Mouse (Mus musculus) small intestine, adult 2 months (tissue): ENCODE measurements around the gene Baz2b. TPM values are rescaled to one million over a fixed set of nuclear protein-coding genes. Genes with fewer than 3 reads are reported as not detected.

ENCODE experiments used
- H3K27ac ChIP-seq: fragments of 200-500 bp; 2 replicates; pipeline ENCODE4 v1.5.1; 2012; ENCODE audit warnings: low read depth, low read length, control low read depth, inconsistent platforms; ENCODE audit not compliant: insufficient read depth
- H3K27me3 ChIP-seq: fragments of 200-500 bp; 2 replicates; pipeline ENCODE4 v1.6.1; 2012; ENCODE audit warnings: mild to moderate bottlenecking, moderate library complexity, low read length, inconsistent platforms; ENCODE audit not compliant: control insufficient read depth, insufficient read depth
- H3K36me3 ChIP-seq: fragments of 200-500 bp; 2 replicates; pipeline ENCODE4 v1.6.1; 2012; ENCODE audit warnings: mild to moderate bottlenecking, low read length, control low read depth, inconsistent platforms; ENCODE audit not compliant: control insufficient read depth, insufficient read depth
- H3K4me1 ChIP-seq: fragments of 200-500 bp; 2 replicates; pipeline ENCODE4 v1.6.1; 2012; ENCODE audit warnings: low read length, inconsistent platforms, mixed read lengths; ENCODE audit not compliant: control insufficient read depth, insufficient read depth, insufficient read length
- H3K4me3 ChIP-seq: fragments of 200-500 bp; 2 replicates; pipeline ENCODE4 v1.5.1; 2012; ENCODE audit warnings: low read depth, mild to moderate bottlenecking, control low read depth, inconsistent platforms, low read length, moderate library complexity
- CTCF ChIP-seq: fragments of 200-500 bp; IDR thresholded peaks from 2 replicates; pipeline ENCODE4 v1.5.1; 2012; ENCODE audit warnings: low read depth, mild to moderate bottlenecking, control low read depth, inconsistent platforms, low read length, moderate library complexity, mixed read lengths; ENCODE audit not compliant: insufficient replicate concordance, insufficient read length; ENCODE audit errors: extremely low read depth
- POLR2A ChIP-seq: fragments of 200-500 bp; IDR thresholded peaks from 2 replicates; pipeline ENCODE4 v1.6.1; 2012; ENCODE audit warnings: low read depth, mild to moderate bottlenecking, control low read depth, inconsistent platforms, low read length, moderate library complexity
- WGBS: fragments of 180-500 bp; shearing (Covaris S2); methylation state at CpG from one replicate; pipeline ENCODE4 v1.1.7; 2018; 5-methylcytosine and 5-hydroxymethylcytosine counted together
- polyA plus RNA-seq: library from polyadenylated mRNA; depleted of rRNA; stranded (reverse); fragments of >200 nt; gene quantifications from 2 replicates; pipeline ENCODE4 v1.2.3, GENCODE M21; 2012

Gene Baz2b
- polyA plus RNA-seq, 1 experiment, result 9.9 TPM

DNA sequence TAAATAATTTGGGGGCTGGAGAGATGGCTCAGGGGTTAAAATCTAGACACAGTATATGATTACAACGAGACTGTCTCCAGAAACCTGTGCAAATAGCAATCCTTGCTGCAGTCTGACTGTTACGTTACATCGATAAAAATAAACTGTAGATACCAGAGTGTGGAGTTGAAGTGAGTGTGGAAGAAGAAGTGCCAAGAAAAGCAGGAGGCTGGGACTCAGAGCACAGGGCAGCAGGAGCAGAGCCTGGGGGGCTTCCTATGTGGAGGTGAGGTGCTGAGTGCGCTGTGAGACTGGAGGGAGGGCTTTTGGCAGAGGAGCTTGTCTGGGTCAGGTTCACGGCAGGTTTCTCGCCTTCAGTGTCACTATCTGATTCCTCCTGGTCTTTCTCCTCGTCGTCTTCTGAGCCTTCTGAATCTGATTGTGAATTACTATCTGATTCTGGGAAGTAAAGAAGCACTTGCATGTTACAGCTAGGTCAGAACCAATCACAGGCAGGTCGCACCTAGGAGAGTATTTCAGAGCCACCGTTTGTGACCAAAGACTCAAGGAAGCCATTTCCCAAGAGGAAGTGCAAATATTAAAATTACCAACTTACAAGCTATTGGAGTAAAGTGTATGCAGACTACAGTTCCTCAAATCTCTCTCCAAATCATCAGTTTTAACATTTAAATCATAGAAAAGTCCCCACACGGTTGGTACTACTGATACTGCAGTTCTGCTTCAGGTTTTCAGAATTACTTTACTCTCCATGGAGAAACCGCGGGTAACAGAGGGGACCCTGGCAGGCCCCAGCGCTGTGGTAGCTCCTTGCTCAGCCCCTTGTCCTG lies 249.8 kb downstream of the Baz2b start:
- no peaks in the 10 kb centered on the region for H3K27me3 ChIP-seq
- no peaks in the 10 kb centered on the region for H3K4me1 ChIP-seq
- H3K4me3 ChIP-seq, result no peak overlapping the region
- no peak for TF ChIP-seq POLR2A
- no peak for TF ChIP-seq CTCF
- WGBS, result 84% methylated on average over 14 of the region's 14 CpGs
- H3K36me3 ChIP-seq, result peaks cover 52% of the 10 kb centered on the region
- H3K27ac ChIP-seq, result no peak overlapping the region

GRCm38 (mm10) chr2:59958543-59958942 lies 251.1 kb downstream of the Baz2b start:
- Histone ChIP-seq H3K27me3 (no peaks in the 10 kb centered on the region), H3K4me1 (no peaks in the 10 kb centered on the region), H3K27ac (no peak overlapping the region), H3K4me3 (no peak overlapping the region), H3K36me3 (peaks cover 55% of the 10 kb centered on the region)
- TF ChIP-seq CTCF (no peak), POLR2A (no peak)
- 75% methylated on average over 6 of the region's 6 CpGs for WGBS

DNA sequence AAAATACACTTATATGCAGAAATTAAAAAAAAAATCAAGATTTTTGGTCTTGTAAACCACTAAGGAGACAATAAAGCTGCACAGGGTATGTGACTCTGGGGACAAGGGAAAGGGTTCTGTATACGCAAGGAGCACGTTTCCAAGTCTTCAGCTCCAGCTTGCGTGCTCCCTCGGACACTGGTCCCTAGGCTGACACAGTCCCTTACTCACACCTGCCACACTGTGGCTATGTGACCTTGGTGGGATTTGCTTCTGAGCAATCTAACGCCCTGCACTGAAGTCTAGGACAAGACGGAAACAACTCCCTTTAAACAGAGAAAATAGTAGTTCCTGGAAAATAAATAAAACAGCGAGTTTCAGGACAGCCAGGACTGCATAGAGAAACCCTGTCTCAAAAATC lies 253.7 kb downstream of the Baz2b start:
- Histone ChIP-seq H3K36me3 (peaks cover 54% of the 10 kb centered on the region), H3K27ac (no peak overlapping the region), H3K27me3 (no peaks in the 10 kb centered on the region), H3K4me3 (no peak overlapping the region), H3K4me1 (no peaks in the 10 kb centered on the region)
- TF ChIP-seq CTCF (no peak), POLR2A (no peak)
- WGBS, result 92% methylated on average over 7 of the region's 7 CpGs

DNA sequence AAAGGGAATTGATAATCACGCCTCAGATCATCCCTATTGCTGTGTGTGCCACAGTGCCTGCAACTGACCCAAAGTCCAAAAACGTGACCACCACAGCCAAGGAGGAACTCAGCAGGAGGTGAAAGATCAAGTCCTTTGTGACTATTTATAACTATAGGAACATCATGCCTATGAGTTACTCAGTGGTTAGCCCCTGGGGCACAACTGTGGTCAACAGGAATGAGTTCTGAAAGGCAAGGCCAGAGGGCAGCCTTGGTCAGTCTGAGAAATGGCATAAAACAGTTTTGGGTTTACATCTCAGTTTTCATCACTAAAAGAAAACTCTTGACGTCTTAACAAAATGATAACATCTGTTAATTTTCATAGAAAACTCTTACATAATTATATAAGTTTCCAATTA lies 254.8 kb downstream of the Baz2b start:
- no peak for TF ChIP-seq POLR2A
- TF ChIP-seq CTCF, result no peak
- Histone ChIP-seq H3K4me1 (no peaks in the 10 kb centered on the region), H3K36me3 (peaks cover 50% of the 10 kb centered on the region), H3K4me3 (no peak overlapping the region), H3K27me3 (no peaks in the 10 kb centered on the region), H3K27ac (no peak overlapping the region)
- WGBS, result 69% methylated on average over 3 of the region's 3 CpGs

GRCm38 (mm10) chr2:59952286-59953014 lies 257.2 kb downstream of the Baz2b start:
- H3K36me3 ChIP-seq, result peaks cover 47% of the 10 kb centered on the region
- H3K4me3 ChIP-seq, result no peak overlapping the region
- 96% methylated on average over 13 of the region's 13 CpGs for WGBS
- no peaks in the 10 kb centered on the region for H3K4me1 ChIP-seq
- H3K27me3 ChIP-seq, result no peaks in the 10 kb centered on the region
- no peak overlapping the region for H3K27ac ChIP-seq
- TF ChIP-seq POLR2A (no peak), CTCF (no peak)

DNA sequence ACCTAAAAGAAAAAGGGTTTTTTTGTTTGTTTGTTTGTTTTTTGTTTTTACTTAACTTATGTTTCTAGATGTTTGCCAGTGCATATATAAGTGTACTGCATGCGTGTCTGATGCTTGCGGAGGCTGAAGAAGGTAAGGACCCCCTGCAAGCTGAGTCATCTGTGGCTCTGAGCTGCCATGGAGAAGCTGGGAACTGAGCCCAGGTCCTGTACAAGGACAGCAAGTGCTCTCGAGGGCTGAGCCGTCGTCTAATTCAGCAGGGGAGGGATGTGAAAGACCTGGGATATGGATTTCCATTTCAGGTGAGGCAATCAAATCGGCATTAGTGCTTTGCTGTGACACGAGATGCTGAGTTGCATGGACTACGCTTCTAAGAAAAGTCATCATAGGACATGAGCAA lies 257.9 kb downstream of the Baz2b start:
- no peak for TF ChIP-seq CTCF
- 91% methylated on average over 8 of the region's 8 CpGs for WGBS
- Histone ChIP-seq H3K36me3 (peaks cover 45% of the 10 kb centered on the region), H3K4me3 (no peak overlapping the region), H3K27me3 (no peaks in the 10 kb centered on the region), H3K4me1 (no peaks in the 10 kb centered on the region), H3K27ac (no peak overlapping the region)

- Histone ChIP-seq H3K4me3 (no peak overlapping the region), H3K36me3 (peaks cover 40% of the 10 kb centered on the region), H3K27ac (no peak overlapping the region), H3K4me1 (no peaks in the 10 kb centered on the region), H3K27me3 (no peaks in the 10 kb centered on the region)
- 86% methylated on average over 4 of the region's 4 CpGs for WGBS
- no peak for TF ChIP-seq POLR2A
Observed at GRCm38 (mm10) chr2:59951127-59951526, 258.5 kb downstream of the Baz2b start.
